Mouse (Mus musculus) hindbrain, postnatal 0 days (tissue): ENCODE measurements around the gene Braf. TPM values are rescaled to one million over a fixed set of nuclear protein-coding genes. Genes with fewer than 3 reads are reported as not detected.

ENCODE experiments used
- ATAC-seq: fragments of 200-750 bp; cut with Nextera tagmentation; 2 replicates; pipeline ENCODE4 v1.8.0; 2017; ENCODE audit warnings: mild to moderate bottlenecking, moderate TSS enrichment, moderate library complexity
- DNase-seq: peaks from one replicate; pipeline ENCODE4 v3.0.0-alpha.2; 2015; ENCODE audit warnings: low spot score
- H3K27ac ChIP-seq: fragments of 300-500 bp; sonication (generic); 2 replicates; pipeline ENCODE4 v1.5.1; 2014; ENCODE audit warnings: mild to moderate bottlenecking
- H3K27me3 ChIP-seq: fragments of 300-500 bp; sonication (generic); 2 replicates; pipeline ENCODE4 v1.6.1; 2014; ENCODE audit warnings: low read length, mixed read lengths; ENCODE audit not compliant: insufficient read depth
- H3K36me3 ChIP-seq: fragments of 300-500 bp; sonication (generic); 2 replicates; pipeline ENCODE4 v1.6.1; 2014; ENCODE audit warnings: low read length, mixed read lengths; ENCODE audit not compliant: insufficient read depth
- H3K4me1 ChIP-seq: fragments of 300-500 bp; sonication (generic); 2 replicates; pipeline ENCODE4 v1.6.1; 2014; ENCODE audit warnings: antibody characterized with exemption, low read length, mixed read lengths; ENCODE audit not compliant: insufficient read depth
- H3K4me2 ChIP-seq: fragments of 300-500 bp; sonication (generic); 2 replicates; pipeline ENCODE4 v1.6.1; 2014; ENCODE audit warnings: low read depth, mild to moderate bottlenecking, low read length, moderate library complexity, mixed read lengths
- H3K4me3 ChIP-seq: fragments of 300-500 bp; sonication (generic); 2 replicates; pipeline ENCODE4 v1.5.1; 2014; ENCODE audit warnings: low read length
- H3K9ac ChIP-seq: fragments of 300-500 bp; sonication (generic); replicated peaks from 2 replicates; pipeline ENCODE4 v1.6.1; 2014; ENCODE audit warnings: mild to moderate bottlenecking, low read length, moderate library complexity, mixed read lengths
- H3K9me3 ChIP-seq: fragments of 300-500 bp; sonication (generic); 2 replicates; pipeline ENCODE4 v1.6.1; 2016; ENCODE audit warnings: low read length, mixed read lengths
- CTCF ChIP-seq: IDR thresholded peaks from 2 replicates; pipeline ENCODE4 v1.5.1; 2016; ENCODE audit warnings: antibody characterized with exemption, control low read depth, low read depth
- WGBS: fragments of 180-500 bp; shearing (Covaris S2); extraction: QIAGEN DNeasy Blood & Tissue Kit; methylation state at CpG from one replicate; pipeline ENCODE4 v1.1.7; 2014; 5-methylcytosine and 5-hydroxymethylcytosine counted together
- polyA plus RNA-seq: library from polyadenylated mRNA; unstranded; fragments of >200 nt; fragmentation: Nextera tagmentation; extraction: Ambion mirVana; gene quantifications from 2 replicates; pipeline ENCODE4 v1.2.1, GENCODE M21; 2015
- total RNA-seq: library from RNA; depleted of rRNA; stranded (reverse); fragments of >200 nt; gene quantifications from 2 replicates; pipeline ENCODE4 v1.2.3, GENCODE M21; 2014; rRNA removed

Gene Braf
- total and polyA plus RNA-seq, 2 experiments from 2014 or later: 17.3 to 49.6 TPM

GRCm38 (mm10) chr6:39554888-39555647 lies 170.2 kb downstream of the Braf start:
- no peak overlapping the region; the same call in 1 of the 2 replicates for H3K27ac ChIP-seq
- peak overlapping the region; percentile 60 for H3K4me2 ChIP-seq
- H3K36me3 ChIP-seq: no peaks in the 10 kb centered on the region
- WGBS: 46% methylated on average over 12 of the region's 12 CpGs
- ATAC-seq (no peak), DNase-seq (no peak)
- H3K4me1 ChIP-seq: peaks cover 29% of the 10 kb centered on the region
- H3K4me3 ChIP-seq: peak overlapping the region; percentile 88
- no peaks in the 10 kb centered on the region for H3K9me3 ChIP-seq
- no peaks in the 10 kb centered on the region for H3K27me3 ChIP-seq
- peak overlapping the region; percentile 15; the same call in 1 of the 2 replicates for H3K9ac ChIP-seq
- no peak for TF ChIP-seq CTCF

Other genes with a start within 250 kb of the Braf start
- 19.2 and 30.4 TPM in 2 replicates for gene Dennd2a, start 167.6 kb downstream of the Braf start, total RNA-seq
- 13.2 and 14.6 TPM in 2 replicates for gene Dennd2a, start 167.6 kb downstream of the Braf start, polyA plus RNA-seq
- 14.8 and 18.8 TPM in 2 replicates for gene Adck2, start 151.6 kb downstream of the Braf start, total RNA-seq
- gene Adck2, start 151.6 kb downstream of the Braf start, polyA plus RNA-seq: 35.6 and 36.9 TPM in 2 replicates
- not detected in 2 replicates for gene Gm42420, start 139.7 kb downstream of the Braf start, total RNA-seq
- gene Gm42420, start 139.7 kb downstream of the Braf start, polyA plus RNA-seq: 1.3 and 2.5 TPM in 2 replicates
- gene Ndufb2, start 132.9 kb downstream of the Braf start, total RNA-seq: 212 and 454 TPM in 2 replicates
- gene Ndufb2, start 132.9 kb downstream of the Braf start, polyA plus RNA-seq: 664 and 698 TPM in 2 replicates
- gene Mrps33, start 85.5 kb upstream of the Braf start, total RNA-seq: 14.7 and 29.3 TPM in 2 replicates
- 205 and 218 TPM in 2 replicates for gene Mrps33, start 85.5 kb upstream of the Braf start, polyA plus RNA-seq
- 127 and 146 TPM in 2 replicates for gene Tmem178b, start 147.8 kb upstream of the Braf start, total RNA-seq
- gene Tmem178b, start 147.8 kb upstream of the Braf start, polyA plus RNA-seq: 29.8 and 31.4 TPM in 2 replicates